Mouse (Mus musculus) testis, adult 2 months (tissue): Measurements from ENCODE around the gene Gnaq.

Source experiments
- CTCF ChIP-seq: fragments of 200-500 bp; IDR thresholded peaks from 2 replicates; pipeline ENCODE4 v1.5.1; 2012; ENCODE audit warnings: low read depth, mild to moderate bottlenecking, inconsistent platforms, low read length, moderate library complexity; ENCODE audit not compliant: control insufficient read depth, insufficient read depth, insufficient replicate concordance
- POLR2A ChIP-seq: fragments of 200-500 bp; IDR thresholded peaks from 2 replicates; pipeline ENCODE4 v1.6.1; 2012; ENCODE audit warnings: low read depth, mild to moderate bottlenecking, inconsistent platforms, low read length, moderate library complexity; ENCODE audit not compliant: control insufficient read depth

DNA sequence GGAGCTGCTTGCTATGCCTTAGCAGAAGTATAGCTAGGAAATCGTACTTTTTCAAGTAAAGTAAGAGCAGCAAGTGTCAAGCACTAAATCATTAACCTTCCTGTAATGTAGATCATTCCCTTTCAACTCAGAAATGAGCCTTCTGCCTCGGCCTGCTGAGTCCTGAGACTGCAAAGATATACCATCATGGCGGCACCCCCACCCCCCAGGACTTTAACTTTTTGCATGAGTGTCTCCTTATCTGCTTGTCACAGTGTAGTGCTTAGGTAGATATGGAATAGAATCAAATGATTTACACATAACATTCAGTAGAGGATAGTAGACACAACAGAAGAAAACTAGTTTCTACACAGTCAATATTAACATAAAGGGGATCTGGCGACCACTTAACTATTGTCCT, 167.8 kb downstream of the Gnaq start:
- no peak for TF ChIP-seq POLR2A
- TF ChIP-seq CTCF = no peak
